Mouse (Mus musculus) G1E (cell line): ENCODE results near the gene Crybb2.

Experiments used
- CTCF ChIP-seq: IDR thresholded peaks from 2 replicates; pipeline ENCODE4 v1.5.1; 2012; ENCODE audit warnings: low read depth, low read length, inconsistent platforms, mixed read lengths
- GATA1 ChIP-seq: IDR thresholded peaks from 2 replicates; pipeline ENCODE4 v1.6.1; 2012; ENCODE audit warnings: borderline replicate concordance, low read length, inconsistent platforms, mixed read lengths

DNA sequence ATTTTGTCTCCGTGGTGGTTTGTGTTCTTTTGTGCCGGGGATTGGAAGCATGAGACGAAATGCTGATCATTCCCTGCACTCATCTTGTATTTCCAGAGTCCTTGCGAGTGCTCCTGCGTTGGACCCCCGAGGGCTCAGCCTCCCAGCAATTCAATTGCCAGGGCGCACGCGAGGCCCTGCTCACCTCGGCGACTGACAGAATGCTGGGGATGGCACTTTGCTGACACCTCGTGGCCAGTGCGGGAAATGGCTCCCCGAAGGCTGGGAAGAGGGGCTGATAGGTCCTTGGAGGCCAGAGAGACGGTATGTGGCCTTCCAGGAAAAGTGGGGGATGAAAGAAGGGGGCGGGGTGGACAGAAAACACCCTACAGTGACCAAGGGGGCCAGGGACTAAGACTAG is 15.6 kb downstream of the Crybb2 start:
- TF ChIP-seq CTCF (no peak), GATA1 (no peak)
